Mouse (Mus musculus): ENCODE data around the gene Vmn1r181.
"Not testable (repeated sequence)": the region's sequence is repeated elsewhere in the genome, so short reads cannot be mapped to it uniquely, and the experiment has no call there.

The Vmn1r181 gene

GRCm38 (mm10) chr7:23974315-23974714 is at the start of gene Vmn1r181:
TSS of gene Vmn1r181 (plus strand) at chr7:23974615.
- not testable (repeated sequence) for DNase-seq (ENCODE audit: low spot score)

GRCm38 (mm10) chr7:23926678-23927077 is 47.7 kb upstream of the Vmn1r181 start, which contains the start of gene Vmn1r179:
TSS of gene Vmn1r179 (plus strand) at chr7:23926978.
- DNase-seq (ENCODE audit: low spot score), result no peak

- no peak for DNase-seq (ENCODE audit: low spot score)
These were observed 24.1 kb upstream of the Vmn1r181 start, which contains the start of gene Vmn1r180 for GRCm38 (mm10) chr7:23950332-23950731. TSS of gene Vmn1r180 (plus strand) at chr7:23950632.

GRCm38 (mm10) chr7:23968044-23968443 is 6.4 kb upstream of the Vmn1r181 start:
- DNase-seq (ENCODE audit: low spot score), result not testable (repeated sequence)

- DNase-seq (ENCODE audit: low spot score), result no peak
These were observed 27.0 kb downstream of the Vmn1r181 start, which contains the start of gene V1rd19 for GRCm38 (mm10) chr7:24001391-24001790. TSS of gene V1rd19 (plus strand) at chr7:24001691.

Measured in yolk sac, embryonic 10.5 days (tissue).